Mouse (Mus musculus): ENCODE measurements around the gene Mrpl53.

- TF ChIP-seq POLR2A (IDR thresholded peaks at IDR 0.05; ENCODE audit: control insufficient read depth, extremely low read depth, insufficient read depth, low read length, poor library complexity) = no peak
- no peak for TF ChIP-seq CTCF (IDR thresholded peaks at IDR 0.05; ENCODE audit: borderline replicate concordance, control insufficient read depth, extremely low read depth, insufficient read depth, low read length, poor library complexity)
Measured at GRCm38 (mm10) chr6:83084477-83084876, 24.4 kb upstream of the Mrpl53 start.

Data from thymus, adult 2 months (tissue).